Mouse (Mus musculus): ENCODE measurements at regions not wholly inside any gene's neighbourhood (a gene's known extent, or its start where the extent isn't known, plus 50 kb on each side); places are given as distances from the start of the nearest gene placed in this dataset.

DNA sequence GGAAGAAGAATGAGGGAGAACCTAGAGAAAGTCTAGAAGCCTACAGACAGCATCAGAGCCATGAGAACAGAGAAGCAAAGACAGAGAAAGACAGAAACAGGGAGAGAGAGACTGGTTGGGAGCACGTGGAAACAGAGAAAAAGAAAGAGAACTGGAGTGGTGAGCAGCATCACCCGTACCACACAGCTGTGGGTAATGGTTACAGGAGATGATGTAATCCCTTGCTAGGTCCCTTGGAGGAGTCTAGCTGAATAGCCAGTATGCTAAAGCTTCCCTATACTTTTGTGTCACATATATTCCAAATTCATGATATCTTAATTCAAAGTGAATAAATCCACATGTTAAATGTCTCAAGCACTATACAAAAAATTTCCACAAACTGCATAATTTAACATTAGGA is 284.0 kb downstream of the 4930544G11Rik start:
- Histone ChIP-seq H3K27ac (ENCODE audit: low read depth, low read length) (no peak overlapping the region), H3K4me3 (ENCODE audit: low read depth, low read length) (no peak overlapping the region), H3K9ac (no peak overlapping the region), H3K4me2 (ENCODE audit: low read depth) (no peak overlapping the region), H3K36me3 (ENCODE audit: insufficient read depth) (no peaks in the 10 kb centered on the region), H3K9me3 (ENCODE audit: low read length) (no peaks in the 10 kb centered on the region), H3K27me3 (ENCODE audit: insufficient read depth, low read length) (no peaks in the 10 kb centered on the region), H3K4me1 (ENCODE audit: insufficient read depth) (no peaks in the 10 kb centered on the region)
- no peak for ATAC-seq
- no peak for TF ChIP-seq CTCF (IDR thresholded peaks at IDR 0.05; ENCODE audit: low read depth)
- 71% methylated on average over 2 of the region's 2 CpGs for WGBS
- DNase-seq = no peak

DNA sequence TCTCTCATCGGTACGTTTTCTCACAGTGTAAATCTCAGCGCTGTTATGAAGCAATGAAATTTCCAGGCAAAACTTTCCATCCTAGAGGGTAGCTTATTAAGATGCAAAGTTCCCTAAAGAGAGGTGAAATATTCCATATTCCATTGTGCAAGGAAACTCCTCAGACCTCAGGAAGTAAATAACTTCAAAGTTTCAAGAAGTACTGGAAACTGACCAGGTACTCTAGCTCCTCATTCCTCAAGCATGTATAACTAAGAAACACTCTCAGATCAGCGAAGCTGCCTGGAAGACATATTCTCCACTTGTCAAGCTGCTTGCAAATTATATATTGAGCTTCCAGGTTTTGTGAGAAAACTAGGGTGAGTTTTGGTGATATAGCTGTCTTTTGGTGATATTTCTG is 279.8 kb upstream of the Mad2l1 start:
- Histone ChIP-seq H3K4me2 (ENCODE audit: low read depth) (no peak overlapping the region), H3K9ac (no peak overlapping the region), H3K36me3 (ENCODE audit: insufficient read depth) (no peaks in the 10 kb centered on the region), H3K9me3 (ENCODE audit: low read length) (no peaks in the 10 kb centered on the region), H3K4me3 (ENCODE audit: low read depth, low read length) (no peak overlapping the region), H3K27me3 (ENCODE audit: insufficient read depth, low read length) (no peaks in the 10 kb centered on the region), H3K27ac (ENCODE audit: low read depth, low read length) (no peak overlapping the region), H3K4me1 (ENCODE audit: insufficient read depth) (no peaks in the 10 kb centered on the region)
- WGBS = 84% methylated on average over 4 of the region's 4 CpGs
- no peak for TF ChIP-seq CTCF (IDR thresholded peaks at IDR 0.05; ENCODE audit: low read depth)
- no peak for ATAC-seq
- DNase-seq = no peak

DNA sequence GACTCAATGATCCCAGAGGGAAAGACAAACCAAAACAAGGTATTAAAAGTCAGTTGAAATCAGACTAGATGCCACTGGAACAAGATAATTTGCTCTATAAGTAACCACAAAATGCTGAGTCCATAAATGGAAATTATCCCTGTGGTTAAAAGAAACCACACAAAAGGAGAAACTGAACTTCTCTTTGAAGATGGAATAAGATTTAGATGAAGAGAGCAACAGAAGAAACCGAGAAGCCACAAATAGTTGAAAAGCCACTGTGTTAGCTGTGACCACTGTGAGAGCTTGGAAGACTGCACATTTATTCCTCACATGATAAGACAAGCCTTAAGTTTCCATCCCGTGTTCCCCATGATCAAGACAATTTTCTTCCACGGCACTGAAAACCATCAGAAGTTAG is 271.8 kb upstream of the Mad2l1 start:
- H3K27me3 ChIP-seq (ENCODE audit: insufficient read depth, low read length) = no peaks in the 10 kb centered on the region
- no peaks in the 10 kb centered on the region for H3K36me3 ChIP-seq (ENCODE audit: insufficient read depth)
- H3K4me3 ChIP-seq (ENCODE audit: low read depth, low read length) = no peak overlapping the region
- WGBS = 81% methylated on average over 3 of the region's 3 CpGs
- H3K4me2 ChIP-seq (ENCODE audit: low read depth) = no peak overlapping the region
- DNase-seq (no peak), ATAC-seq (no peak)
- no peaks in the 10 kb centered on the region for H3K9me3 ChIP-seq (ENCODE audit: low read length)
- H3K4me1 ChIP-seq (ENCODE audit: insufficient read depth) = no peaks in the 10 kb centered on the region
- TF ChIP-seq CTCF (IDR thresholded peaks at IDR 0.05; ENCODE audit: low read depth) = no peak
- no peak overlapping the region for H3K27ac ChIP-seq (ENCODE audit: low read depth, low read length)
- H3K9ac ChIP-seq = no peak overlapping the region

DNA sequence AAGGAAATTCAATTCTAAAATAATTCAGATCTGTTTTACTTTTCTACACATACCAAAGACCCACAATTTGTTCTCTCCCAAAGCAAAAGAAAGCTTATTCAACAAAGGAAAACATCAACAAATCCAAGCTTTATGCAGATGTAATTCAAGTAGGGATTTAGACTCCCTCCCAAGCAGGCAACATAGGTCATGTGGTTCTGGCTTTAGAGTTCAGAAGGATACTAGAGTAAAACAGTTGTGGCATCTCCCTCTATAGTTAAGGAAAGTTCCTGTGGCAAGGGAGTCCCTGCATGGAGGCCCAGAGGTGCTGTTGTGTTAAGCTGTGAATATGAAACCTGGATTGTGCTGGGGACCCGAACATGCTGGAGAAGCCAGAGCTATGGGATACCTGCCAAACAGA is 271.3 kb upstream of the Mad2l1 start:
- no peak for TF ChIP-seq CTCF (IDR thresholded peaks at IDR 0.05; ENCODE audit: low read depth)
- Histone ChIP-seq H3K27me3 (ENCODE audit: insufficient read depth, low read length) (no peaks in the 10 kb centered on the region), H3K9me3 (ENCODE audit: low read length) (no peaks in the 10 kb centered on the region), H3K36me3 (ENCODE audit: insufficient read depth) (no peaks in the 10 kb centered on the region), H3K4me3 (ENCODE audit: low read depth, low read length) (no peak overlapping the region), H3K27ac (ENCODE audit: low read depth, low read length) (no peak overlapping the region), H3K4me1 (ENCODE audit: insufficient read depth) (no peaks in the 10 kb centered on the region), H3K9ac (no peak overlapping the region), H3K4me2 (ENCODE audit: low read depth) (no peak overlapping the region)
- ATAC-seq (no peak), DNase-seq (no peak)
- WGBS = 78% methylated on average over 1 of the region's 1 CpGs

DNA sequence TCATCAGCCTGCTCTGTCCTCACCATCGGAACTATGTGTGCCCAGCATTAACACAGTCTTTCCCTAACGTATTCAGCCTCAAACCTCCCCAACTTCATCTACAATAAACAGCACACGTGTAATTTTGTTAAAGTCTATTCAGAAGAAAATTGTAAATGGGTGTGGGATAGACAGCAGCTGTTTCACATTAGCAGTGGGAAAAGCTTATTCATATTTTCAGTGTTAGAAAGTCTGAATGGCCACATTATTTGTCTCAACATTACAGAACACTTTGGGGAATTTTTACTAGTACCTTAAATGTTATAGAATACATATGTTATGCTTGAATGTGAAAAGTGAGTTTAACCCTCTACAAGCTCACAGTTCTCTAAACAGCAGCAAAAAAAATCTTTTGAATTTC is 266.8 kb upstream of the Mad2l1 start:
- Histone ChIP-seq H3K36me3 (ENCODE audit: insufficient read depth) (no peaks in the 10 kb centered on the region), H3K27ac (ENCODE audit: low read depth, low read length) (no peak overlapping the region), H3K27me3 (ENCODE audit: insufficient read depth, low read length) (no peaks in the 10 kb centered on the region), H3K4me1 (ENCODE audit: insufficient read depth) (no peaks in the 10 kb centered on the region), H3K9ac (no peak overlapping the region), H3K4me2 (ENCODE audit: low read depth) (no peak overlapping the region), H3K4me3 (ENCODE audit: low read depth, low read length) (no peak overlapping the region), H3K9me3 (ENCODE audit: low read length) (no peaks in the 10 kb centered on the region)
- DNase-seq = no peak
- ATAC-seq = no peak
- 51% methylated on average over 3 of the region's 3 CpGs for WGBS
- no peak for TF ChIP-seq CTCF (IDR thresholded peaks at IDR 0.05; ENCODE audit: low read depth)

DNA sequence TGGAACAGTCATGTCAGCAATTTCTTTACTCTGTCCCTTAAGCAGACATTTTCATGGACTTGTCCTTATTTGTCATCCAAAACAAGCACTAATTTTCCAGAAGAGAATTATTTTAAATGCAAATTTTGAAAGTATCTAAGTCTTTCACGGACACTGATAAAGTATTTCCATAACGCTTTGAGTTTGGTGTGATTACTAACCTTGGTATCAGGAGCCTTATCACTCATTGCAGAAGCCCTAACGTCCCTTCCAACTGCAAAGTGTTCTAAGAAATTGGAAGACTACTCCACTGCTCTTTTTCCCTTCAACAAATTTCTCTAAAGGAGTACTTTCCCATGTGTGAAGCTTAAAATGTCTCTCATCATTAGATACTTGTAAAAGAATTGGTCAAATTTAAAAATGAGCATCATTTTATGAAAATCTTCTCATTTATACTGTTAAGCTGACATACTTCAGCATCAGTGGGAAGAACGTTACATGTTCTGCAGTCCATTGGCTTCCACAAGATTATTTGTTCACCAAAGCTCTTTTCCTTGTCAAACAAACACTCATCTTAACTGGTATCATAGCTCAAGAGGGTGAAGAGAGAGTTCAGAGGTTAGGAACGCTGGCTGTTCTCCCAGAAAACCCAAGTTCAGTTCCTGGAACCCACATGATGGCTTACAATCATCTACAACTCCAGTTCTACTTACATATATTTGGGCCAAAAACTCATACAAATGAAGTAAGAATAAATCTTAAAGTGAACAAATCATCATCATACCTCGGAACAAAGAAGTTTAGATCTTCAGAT is 263.6 kb upstream of the Mad2l1 start:
- DNase-seq (no peak), ATAC-seq (no peak)
- Histone ChIP-seq H3K36me3 (ENCODE audit: insufficient read depth) (no peaks in the 10 kb centered on the region), H3K9ac (no peak overlapping the region), H3K4me1 (ENCODE audit: insufficient read depth) (no peaks in the 10 kb centered on the region), H3K27ac (ENCODE audit: low read depth, low read length) (no peak overlapping the region), H3K9me3 (ENCODE audit: low read length) (no peaks in the 10 kb centered on the region), H3K27me3 (ENCODE audit: insufficient read depth, low read length) (no peaks in the 10 kb centered on the region), H3K4me3 (ENCODE audit: low read depth, low read length) (no peak overlapping the region), H3K4me2 (ENCODE audit: low read depth) (no peak overlapping the region)
- 90% methylated on average over 6 of the region's 6 CpGs for WGBS
- TF ChIP-seq CTCF (IDR thresholded peaks at IDR 0.05; ENCODE audit: low read depth) = no peak

DNA sequence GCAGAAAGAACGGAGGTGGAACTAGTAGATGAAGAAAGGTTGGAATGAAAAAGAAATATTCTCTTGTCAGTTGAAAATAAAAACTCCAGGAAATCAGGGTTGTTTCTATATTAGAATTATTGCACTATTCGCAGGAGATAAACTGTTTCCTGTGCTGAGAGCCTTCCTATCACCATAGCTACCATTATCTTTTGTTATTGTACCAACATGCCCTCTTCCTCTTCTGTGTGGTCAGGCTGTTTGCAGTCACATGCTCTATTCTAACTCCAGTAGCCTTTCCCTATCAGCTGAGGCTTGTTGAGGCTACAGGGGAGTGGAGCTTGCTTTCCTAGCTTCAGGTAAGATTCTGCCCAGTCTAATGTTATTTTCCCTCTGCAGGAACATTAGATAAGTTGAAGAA is 263.0 kb upstream of the Mad2l1 start:
- DNase-seq (no peak), ATAC-seq (no peak)
- no peak overlapping the region for H3K9ac ChIP-seq
- H3K4me3 ChIP-seq (ENCODE audit: low read depth, low read length) = no peak overlapping the region
- no peaks in the 10 kb centered on the region for H3K4me1 ChIP-seq (ENCODE audit: insufficient read depth)
- H3K4me2 ChIP-seq (ENCODE audit: low read depth) = no peak overlapping the region
- WGBS = 88% methylated on average over 2 of the region's 2 CpGs
- no peak for TF ChIP-seq CTCF (IDR thresholded peaks at IDR 0.05; ENCODE audit: low read depth)
- no peaks in the 10 kb centered on the region for H3K36me3 ChIP-seq (ENCODE audit: insufficient read depth)
- no peaks in the 10 kb centered on the region for H3K9me3 ChIP-seq (ENCODE audit: low read length)
- H3K27ac ChIP-seq (ENCODE audit: low read depth, low read length) = no peak overlapping the region
- no peaks in the 10 kb centered on the region for H3K27me3 ChIP-seq (ENCODE audit: insufficient read depth, low read length)
